Mouse (Mus musculus) heart, adult 18-20 months (tissue): Measurements from ENCODE around the gene Nagk. TPM values are rescaled to one million over a fixed set of nuclear protein-coding genes. Genes with fewer than 3 reads are reported as not detected.
A peak's percentile ranks its signal among the peaks of the same experiment; 100 is the strongest.
"Not testable (repeated sequence)": the region's sequence is repeated elsewhere in the genome, so short reads cannot be mapped to it uniquely, and the experiment has no call there.

Experiments used
- DNase-seq, 2 experiments: peaks; one replicate each; pipeline ENCODE4 v3.0.0; 2021 to 2022; ENCODE audit warnings: mixed read lengths in 1 of 2
- total RNA-seq, 2 experiments: library from RNA; stranded (reverse); gene quantifications; 2 replicates each; pipeline ENCODE4 v1.2.3; 2021

Nagk gene
- total RNA-seq, 2 experiments from 2014 or later: 21.4 to 22.7 TPM

DNA sequence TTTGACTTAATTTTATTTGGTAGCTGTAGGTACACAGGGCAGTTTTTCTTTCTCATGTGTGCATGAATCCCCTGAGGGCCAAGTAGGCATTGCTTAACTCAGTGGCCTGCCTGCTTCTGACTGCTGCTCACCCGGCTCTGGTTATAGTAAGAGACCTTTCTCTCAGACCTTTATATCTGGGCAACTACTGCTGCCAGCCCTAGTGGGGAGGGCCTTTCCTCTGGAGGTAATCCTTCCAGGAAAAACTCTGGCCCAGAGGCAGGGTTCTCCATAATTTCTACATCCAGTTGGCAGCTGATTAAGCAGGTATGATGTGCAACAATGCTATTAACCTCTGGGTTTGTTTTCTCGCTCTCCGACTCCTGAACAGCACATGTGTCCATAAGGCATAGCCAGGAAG, 8.1 kb downstream of the Nagk start:
- DNase-seq: no peak

DNA sequence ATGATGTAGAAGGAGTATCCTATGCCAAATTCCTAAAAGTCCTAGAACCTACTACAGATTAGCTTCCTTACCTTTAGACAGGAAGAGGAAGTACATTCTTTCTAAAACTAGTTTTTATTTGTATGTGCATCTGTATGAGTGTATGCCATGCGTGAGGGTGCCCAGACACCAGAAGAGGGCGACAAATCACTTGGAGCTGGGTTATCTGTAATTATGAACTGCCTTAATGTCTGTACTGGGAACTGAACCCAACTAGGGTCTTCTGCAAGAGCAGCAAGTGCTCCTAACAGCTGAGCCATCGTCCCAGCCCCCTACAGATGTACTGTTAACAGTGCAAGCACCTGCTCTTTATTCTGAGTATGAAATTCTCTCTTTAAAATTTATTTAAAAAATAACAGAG, 21.0 kb downstream of the Nagk start:
- no peak for DNase-seq

GRCm38 (mm10) chr6:83818996-83819395, 24.2 kb downstream of the Nagk start:
- DNase-seq: no peak

- no peak for DNase-seq
These were observed 26.1 kb downstream of the Nagk start for GRCm38 (mm10) chr6:83820727-83821515.

- no peak for DNase-seq
These were observed 27.1 kb downstream of the Nagk start for GRCm38 (mm10) chr6:83821856-83822255.

GRCm38 (mm10) chr6:83830941-83831605, 36.3 kb downstream of the Nagk start:
- peak; percentile 7 to 49 for DNase-seq

- peak; percentile 98 to 99 for DNase-seq
These were observed 36.9 kb downstream of the Nagk start, which contains the start of gene Paip2b for GRCm38 (mm10) chr6:83831606-83832123. Gene Paip2b (minus strand): TSS chr6:83831741.

DNA sequence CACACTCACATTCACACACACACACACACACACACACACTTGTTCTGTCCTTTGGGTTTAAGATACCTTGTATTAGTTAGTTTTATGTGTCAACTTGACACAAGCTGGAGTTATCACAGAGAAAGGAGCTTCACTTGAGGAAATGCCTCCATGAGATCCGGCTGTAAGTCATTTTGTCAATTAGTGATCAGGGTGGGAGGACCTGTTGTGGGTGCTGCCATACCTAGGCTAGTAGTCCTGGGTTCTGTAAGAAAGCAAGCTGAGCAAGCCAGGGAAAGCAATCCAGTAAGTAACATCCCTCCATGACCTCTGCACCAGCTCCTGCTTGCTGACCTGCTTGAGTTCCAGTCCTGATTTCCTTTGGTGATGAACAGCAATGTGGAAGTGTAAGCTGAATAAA, 37.6 kb downstream of the Nagk start:
- not testable (repeated sequence) for DNase-seq

DNA sequence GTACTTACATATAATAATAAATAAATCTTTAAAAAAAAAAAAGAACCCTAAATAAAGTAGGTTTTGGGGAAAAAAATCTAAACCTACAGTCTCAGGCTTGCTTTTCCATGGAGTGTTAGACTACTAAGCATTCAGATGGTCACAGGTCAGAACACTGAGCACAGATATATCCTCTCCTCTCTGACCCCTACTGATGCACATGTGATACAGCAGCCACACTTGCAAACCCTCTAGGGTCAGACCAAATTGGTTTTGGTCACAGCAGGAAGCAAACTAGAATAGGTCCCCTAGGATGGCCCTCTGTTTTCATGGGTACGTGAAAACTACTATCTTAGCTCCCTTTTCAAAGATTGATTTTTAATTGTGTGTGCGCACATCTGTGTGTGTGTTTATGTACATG, 42.0 kb downstream of the Nagk start:
- DNase-seq: no peak

- DNase-seq: no peak
These were observed 43.3 kb downstream of the Nagk start for GRCm38 (mm10) chr6:83838046-83838445.

- no peak for DNase-seq
These were observed 45.3 kb downstream of the Nagk start for GRCm38 (mm10) chr6:83840086-83840485.

GRCm38 (mm10) chr6:83844913-83845312, 50.1 kb downstream of the Nagk start:
- no peak for DNase-seq

DNA sequence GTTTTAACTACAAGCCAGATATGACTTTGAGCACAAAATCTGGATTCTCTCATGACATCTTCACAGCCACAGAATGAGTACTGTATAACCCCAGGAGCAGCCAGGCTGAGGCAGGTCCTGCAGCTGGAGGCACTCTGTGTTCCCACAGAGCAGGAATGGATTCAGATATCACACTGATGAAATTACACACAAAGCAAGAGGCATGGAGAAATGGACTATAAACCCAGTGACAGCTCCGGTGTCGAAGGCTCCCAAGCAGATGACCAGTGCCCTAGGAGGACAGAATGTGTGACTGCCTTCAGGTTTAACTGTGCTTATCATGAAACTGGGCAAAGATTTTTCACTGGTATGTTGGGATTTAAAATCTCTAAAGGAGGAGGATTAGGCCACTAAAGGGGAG, 51.4 kb downstream of the Nagk start:
- no peak for DNase-seq

- no peak for DNase-seq
These were observed 54.7 kb downstream of the Nagk start for GRCm38 (mm10) chr6:83849446-83849845.

Other genes with a start within 250 kb of the Nagk start
- 10 to 100 TPM; 10.2 to 13.8 TPM for gene Stambp, start 222.3 kb upstream of the Nagk start, total RNA-seq
- gene Clec4f, start 138.8 kb upstream of the Nagk start, total RNA-seq: under 1 TPM in 1 of 2 experiments, not detected in 1; 0.18 TPM
- gene Cd207, start 117.1 kb upstream of the Nagk start, total RNA-seq: 1 to 10 TPM in 1 of 2 experiments, under 1 TPM in 1; 0.98 to 1.0 TPM
- gene Vax2, start 83.7 kb upstream of the Nagk start, total RNA-seq: not detected
- under 1 TPM in 1 of 2 experiments, not detected in 1; 0.77 TPM for gene Atp6v1b1, start 52.0 kb upstream of the Nagk start, total RNA-seq
- not detected for gene Ankrd53, start 32.3 kb upstream of the Nagk start, total RNA-seq
- 100 to 1,000 TPM in 1 of 2 experiments, 10 to 100 TPM in 1; 82.1 to 106 TPM for gene Tex261, start 19.2 kb upstream of the Nagk start, total RNA-seq
- gene Paip2b, start 36.8 kb downstream of the Nagk start, total RNA-seq: 10 to 100 TPM; 46.4 to 48.3 TPM
- gene Zfp638, start 72.1 kb downstream of the Nagk start, total RNA-seq: 10 to 100 TPM; 54.3 to 54.4 TPM
- gene Dysf, start 213.6 kb downstream of the Nagk start, total RNA-seq: 100 to 1,000 TPM in 1 of 2 experiments, 10 to 100 TPM in 1; 99.8 to 105 TPM